Mouse (Mus musculus) mouse trophoblast stem cell (cell line): ENCODE data around the gene Olfr1204.

Experiments used
- in situ Hi-C, 2 experiments: fragments of 300-500 bp; cut with MseI, MboI; formaldehyde crosslinking; loops; 2 replicates in 1 of 2; 3 replicates in 1 of 2; pipeline ENCODE4 v1.15.1; 2025

Gene Olfr1204

GRCm38 (mm10) chr2:88848992-88849391 is at the start of gene Olfr1204:
TSS of gene Olfr1204 (plus strand) at chr2:88849292.
- in situ Hi-C loops = no loop called here

- in situ Hi-C loops = no loop called here
These were observed 34.9 kb upstream of the Olfr1204 start, which contains the start of gene Olfr1202 for GRCm38 (mm10) chr2:88814196-88814595. TSS of gene Olfr1202 (plus strand) at chr2:88814496.

- in situ Hi-C loops = no loop called here
These were observed 19.7 kb upstream of the Olfr1204 start, which contains the start of gene Olfr1205 for GRCm38 (mm10) chr2:88829437-88829836. TSS of gene Olfr1205 (plus strand) at chr2:88829737.

GRCm38 (mm10) chr2:88838477-88838876 is 10.6 kb upstream of the Olfr1204 start:
- in situ Hi-C loops = no loop called here

- in situ Hi-C loops = no loop called here
These were observed 13.8 kb downstream of the Olfr1204 start, which contains the start of gene Olfr1206 for GRCm38 (mm10) chr2:88862931-88863330. TSS of gene Olfr1206 (plus strand) at chr2:88863231.

GRCm38 (mm10) chr2:88902211-88902610 is 53.1 kb downstream of the Olfr1204 start, which contains the start of gene Olfr1208:
TSS of gene Olfr1208 (minus strand) at chr2:88902311.
- in situ Hi-C loops = no loop called here
